Mouse (Mus musculus) MEL (cell line): Measurements from ENCODE around the gene Gm12166. TPM values are rescaled to one million over a fixed set of nuclear protein-coding genes. Genes with fewer than 3 reads are reported as not detected.

ENCODE experiments used
- DNase-seq: peaks from one replicate; pipeline ENCODE4 v3.0.0; 2011; ENCODE audit warnings: low read depth, low spot score
- H3K27ac ChIP-seq: 2 replicates; pipeline ENCODE4 v1.5.1; 2012; ENCODE audit warnings: low read depth, mild to moderate bottlenecking, control low read depth, low read length, moderate library complexity; ENCODE audit not compliant: control insufficient read depth
- H3K27me3 ChIP-seq, 2 experiments: fragments of 150-350 bp in 1 of 2; sonication (generic) in 1 of 2; 2 replicates each; pipeline ENCODE4 v1.6.1; 2012; ENCODE audit warnings: low read length in 2 of 2, mild to moderate bottlenecking in 2 of 2, improper control_type of control experiment in 1 of 2, moderate library complexity in 1 of 2; ENCODE audit not compliant: insufficient read depth in 2 of 2, control insufficient read depth in 1 of 2
- H3K36me3 ChIP-seq, 2 experiments: 2 replicates each; pipeline ENCODE4 v1.6.1; 2012 to 2014; ENCODE audit warnings: low read length in 2 of 2, improper control_type of control experiment in 1 of 2, inconsistent platforms in 1 of 2, mild to moderate bottlenecking in 1 of 2; ENCODE audit not compliant: insufficient read depth in 2 of 2, control insufficient read depth in 1 of 2
- H3K4me1 ChIP-seq, 2 experiments: fragments of 150-350 bp in 1 of 2; sonication (generic) in 1 of 2; 2 replicates each; pipeline ENCODE4 v1.6.1; 2012; ENCODE audit warnings: low read length in 2 of 2, improper control_type of control experiment in 1 of 2, mild to moderate bottlenecking in 1 of 2; ENCODE audit not compliant: insufficient read depth in 2 of 2, control insufficient read depth in 1 of 2
- H3K4me3 ChIP-seq, 2 experiments: fragments of 150-350 bp in 1 of 2; sonication (generic) in 1 of 2; 2 replicates each; pipeline ENCODE4 v1.5.1; 2012; ENCODE audit warnings: low read depth in 2 of 2, low read length in 2 of 2, mild to moderate bottlenecking in 2 of 2, moderate library complexity in 2 of 2, control low read depth in 1 of 2, improper control_type of control experiment in 1 of 2; ENCODE audit not compliant: control insufficient read depth in 1 of 2, insufficient read depth in 1 of 2
- H3K79me2 ChIP-seq: 2 replicates; pipeline ENCODE4 v1.6.1; 2012; ENCODE audit warnings: mild to moderate bottlenecking, low read length, moderate library complexity; ENCODE audit not compliant: control insufficient read depth, poor library complexity, insufficient read depth
- H3K9ac ChIP-seq: 2 replicates; pipeline ENCODE4 v1.6.1; 2012; ENCODE audit warnings: low read depth, mild to moderate bottlenecking, control low read depth, low read length, moderate library complexity; ENCODE audit not compliant: control insufficient read depth, poor library complexity, severe bottlenecking
- H3K9me3 ChIP-seq: fragments of 150-350 bp; sonication (generic); replicated peaks from 2 replicates; pipeline ENCODE4 v1.6.1; 2012; ENCODE audit warnings: mild to moderate bottlenecking, low read length, improper control_type of control experiment, moderate library complexity; ENCODE audit not compliant: insufficient read depth
- BHLHE40 ChIP-seq: IDR thresholded peaks from 2 replicates; pipeline ENCODE4 v1.6.1; 2012; ENCODE audit warnings: low read depth, mild to moderate bottlenecking, inconsistent platforms, low read length, improper control_type of control experiment, borderline replicate concordance
- CHD1 ChIP-seq: IDR thresholded peaks from 2 replicates; pipeline ENCODE4 v1.6.1; 2012; ENCODE audit warnings: low read depth, mild to moderate bottlenecking, inconsistent platforms, low read length, improper control_type of control experiment
- CHD2 ChIP-seq: IDR thresholded peaks from 2 replicates; pipeline ENCODE4 v1.6.1; 2011; ENCODE audit warnings: low read length, improper control_type of control experiment
- EP300 ChIP-seq, 2 experiments: IDR thresholded peaks; 2 replicates each; pipeline ENCODE4 v1.6.1; 2011; ENCODE audit warnings: improper control_type of control experiment in 2 of 2, low read length in 2 of 2, low read depth in 1 of 2, mild to moderate bottlenecking in 1 of 2
- ETS1 ChIP-seq: IDR thresholded peaks from 2 replicates; pipeline ENCODE4 v1.6.1; 2012; ENCODE audit warnings: low read depth, mild to moderate bottlenecking, inconsistent platforms, low read length, improper control_type of control experiment, moderate library complexity
- GABPA ChIP-seq: IDR thresholded peaks from 2 replicates; pipeline ENCODE4 v1.6.1; 2012; ENCODE audit warnings: low read depth, mild to moderate bottlenecking, inconsistent platforms, low read length, improper control_type of control experiment, moderate library complexity
- HCFC1 ChIP-seq: IDR thresholded peaks from 2 replicates; pipeline ENCODE4 v1.6.1; 2012; ENCODE audit warnings: low read depth, mild to moderate bottlenecking, inconsistent platforms, low read length, improper control_type of control experiment, moderate library complexity
- JUND ChIP-seq: IDR thresholded peaks from 2 replicates; pipeline ENCODE4 v1.6.1; 2011; ENCODE audit warnings: low read depth, mild to moderate bottlenecking, improper control_type of control experiment, low read length
- KAT2A ChIP-seq: conservative IDR thresholded peaks from 2 replicates; pipeline ENCODE4 v1.6.1; 2012; ENCODE audit warnings: low read depth, low read length, improper control_type of control experiment, inconsistent platforms
- MAFK ChIP-seq: IDR thresholded peaks from 2 replicates; pipeline ENCODE4 v1.6.1; 2011; ENCODE audit warnings: low read depth, mild to moderate bottlenecking, low read length, improper control_type of control experiment, borderline replicate concordance
- MAX ChIP-seq: IDR thresholded peaks from 2 replicates; pipeline ENCODE4 v1.6.1; 2011; ENCODE audit warnings: low read length, improper control_type of control experiment
- MAZ ChIP-seq: IDR thresholded peaks from 2 replicates; pipeline ENCODE4 v1.6.1; 2012; ENCODE audit warnings: low read depth, mild to moderate bottlenecking, inconsistent platforms, low read length, improper control_type of control experiment
- MYB ChIP-seq: IDR thresholded peaks from 2 replicates; pipeline ENCODE4 v1.6.1; 2011; ENCODE audit warnings: mild to moderate bottlenecking, low read depth, low read length, improper control_type of control experiment
- MYC ChIP-seq: IDR thresholded peaks from 2 replicates; pipeline ENCODE4 v1.6.1; 2011; ENCODE audit warnings: low read depth, mild to moderate bottlenecking, low read length, improper control_type of control experiment, moderate library complexity
- NELFE ChIP-seq: IDR thresholded peaks from 2 replicates; pipeline ENCODE4 v1.6.1; 2011; ENCODE audit warnings: low read depth, low read length, improper control_type of control experiment
- NRF1 ChIP-seq: IDR thresholded peaks from 2 replicates; pipeline ENCODE4 v1.6.1; 2014; ENCODE audit warnings: low read depth, mild to moderate bottlenecking, inconsistent platforms, low read length, improper control_type of control experiment, moderate library complexity; ENCODE audit not compliant: poor library complexity, insufficient read depth, severe bottlenecking
- POLR2A ChIP-seq, 2 experiments: IDR thresholded peaks; 2 replicates each; pipeline ENCODE4 v1.6.1; 2011 to 2012; ENCODE audit warnings: low read length in 2 of 2, mild to moderate bottlenecking in 2 of 2, control low read depth in 1 of 2, improper control_type of control experiment in 1 of 2, low read depth in 1 of 2, moderate library complexity in 1 of 2; ENCODE audit not compliant: control insufficient read depth in 1 of 2, insufficient read depth in 1 of 2, poor library complexity in 1 of 2
- POLR2AphosphoS5 ChIP-seq: IDR thresholded peaks from 2 replicates; pipeline ENCODE4 v1.6.1; 2012; ENCODE audit warnings: low read depth, borderline replicate concordance, mild to moderate bottlenecking, inconsistent platforms, low read length, moderate library complexity, mixed read lengths
- RAD21 ChIP-seq: IDR thresholded peaks from 2 replicates; pipeline ENCODE4 v1.6.1; 2011; ENCODE audit warnings: mild to moderate bottlenecking, low read depth, low read length, improper control_type of control experiment
- RCOR1 ChIP-seq: IDR thresholded peaks from 2 replicates; pipeline ENCODE4 v1.6.1; 2012; ENCODE audit warnings: low read depth, mild to moderate bottlenecking, inconsistent platforms, low read length, improper control_type of control experiment
- SIN3A ChIP-seq: IDR thresholded peaks from 2 replicates; pipeline ENCODE4 v1.6.1; 2012; ENCODE audit warnings: low read length, improper control_type of control experiment, inconsistent platforms
- SMC3 ChIP-seq: IDR thresholded peaks from 2 replicates; pipeline ENCODE4 v1.6.1; 2011; ENCODE audit warnings: low read depth, low read length, improper control_type of control experiment
- TAL1 ChIP-seq: IDR thresholded peaks from 2 replicates; pipeline ENCODE4 v1.6.1; 2012; ENCODE audit warnings: mild to moderate bottlenecking, inconsistent platforms, low read length, moderate library complexity, mixed read lengths
- TBP ChIP-seq: IDR thresholded peaks from 2 replicates; pipeline ENCODE4 v1.8.0; 2011; ENCODE audit warnings: low read depth, low read length, improper control_type of control experiment
- TCF12 ChIP-seq: IDR thresholded peaks from 2 replicates; pipeline ENCODE4 v1.6.1; 2014; ENCODE audit warnings: low read depth, mild to moderate bottlenecking, inconsistent platforms, low read length, improper control_type of control experiment, moderate library complexity
- UBTF ChIP-seq: IDR thresholded peaks from 2 replicates; pipeline ENCODE4 v1.6.1; 2012; ENCODE audit warnings: low read depth, mild to moderate bottlenecking, inconsistent platforms, low read length, improper control_type of control experiment, moderate library complexity, borderline replicate concordance; ENCODE audit not compliant: insufficient read depth
- USF2 ChIP-seq, 2 experiments: IDR thresholded peaks; 2 replicates each; pipeline ENCODE4 v1.6.1; 2011 to 2012; ENCODE audit warnings: improper control_type of control experiment in 2 of 2, low read length in 2 of 2, borderline replicate concordance in 1 of 2, inconsistent platforms in 1 of 2, low read depth in 1 of 2, mild to moderate bottlenecking in 1 of 2; ENCODE audit not compliant: insufficient read depth in 1 of 2
- ZC3H11A ChIP-seq: IDR thresholded peaks from 2 replicates; pipeline ENCODE4 v1.6.1; 2012; ENCODE audit warnings: low read depth, mild to moderate bottlenecking, inconsistent platforms, low read length, improper control_type of control experiment
- ZKSCAN1 ChIP-seq: IDR thresholded peaks from 2 replicates; pipeline ENCODE4 v1.6.1; 2012; ENCODE audit warnings: low read depth, mild to moderate bottlenecking, inconsistent platforms, low read length, improper control_type of control experiment, moderate library complexity
- ZNF384 ChIP-seq: IDR thresholded peaks from 2 replicates; pipeline ENCODE4 v1.6.1; 2012; ENCODE audit warnings: low read depth, mild to moderate bottlenecking, inconsistent platforms, low read length, improper control_type of control experiment
- polyA plus RNA-seq, 2 experiments: library from polyadenylated mRNA; stranded (reverse) in 1 of 2; unstranded in 1 of 2; fragments of >175 nt in 1 of 2; fragments of >200 nt in 1 of 2; gene quantifications; 2 replicates each; pipeline versions ENCODE4 v1.2.1 to v1.2.4; 2012; ENCODE audit warnings: low replicate concordance in 2 of 2, low read depth in 1 of 2; ENCODE audit not compliant: insufficient read length in 2 of 2, insufficient read depth in 1 of 2, missing spikeins in 1 of 2
- total RNA-seq: library from RNA; depleted of rRNA; stranded (reverse); fragments of 300-350 nt; gene quantifications from 2 replicates; pipeline ENCODE4 v1.2.3, GENCODE M21; 2012

The Gm12166 gene
- total and polyA plus RNA-seq, 3 experiments, result 4.1 to 6.8 TPM; not detected in 1

- no peak overlapping the region for H3K9ac ChIP-seq
- no peaks in the 10 kb centered on the region for H3K27me3 ChIP-seq
- H3K4me3 ChIP-seq, result no peak overlapping the region
- no peaks in the 10 kb centered on the region for H3K9me3 ChIP-seq
- H3K36me3 ChIP-seq, result peaks cover 0 to 48% of the 10 kb centered on the region in 2 experiments; a peak in 2 of 4 replicates
- peak overlapping the region; percentile 32 for H3K27ac ChIP-seq
- no peak for TF ChIP-seq JUND
- TF ChIP-seq ZNF384, result no peak
- TF ChIP-seq CHD1, result no peak
- TF ChIP-seq TCF12, result no peak
- TF ChIP-seq CHD2, result no peak
- 0 out of 2 replicates have a peak, but pooled peaks have one; percentile 22 for TF ChIP-seq MAZ
- TF ChIP-seq, all 39 proteins: peak for 1
- no peaks in the 10 kb centered on the region for H3K79me2 ChIP-seq
- H3K4me1 ChIP-seq, result peaks cover 45 to 53% of the 10 kb centered on the region in 2 experiments
- DNase-seq, result no peak
Observed at GRCm38 (mm10) chr11:46084568-46084967, 32.4 kb upstream of the Gm12166 start.

- peaks cover 0 to 44% of the 10 kb centered on the region in 2 experiments; a peak in 2 of 4 replicates for H3K36me3 ChIP-seq
- no peaks in the 10 kb centered on the region for H3K27me3 ChIP-seq
- DNase-seq, result no peak
- peak overlapping the region; percentile 32 for H3K27ac ChIP-seq
- H3K4me1 ChIP-seq, result peaks cover 42 to 48% of the 10 kb centered on the region in 2 experiments
- no peaks in the 10 kb centered on the region for H3K79me2 ChIP-seq
- H3K9me3 ChIP-seq, result no peaks in the 10 kb centered on the region
- H3K4me3 ChIP-seq, result no peak overlapping the region
- no peak overlapping the region for H3K9ac ChIP-seq
- TF ChIP-seq MAZ (0 out of 2 replicates have a peak, but pooled peaks have one; percentile 28), USF2 (IDR thresholded peaks at IDR 0.05; ENCODE audit: borderline replicate concordance in 1 of 2, insufficient read depth in 1 of 2, low read depth in 1 of 2, low read length in 2 of 2) (no peak), POLR2AphosphoS5 (no peak), NELFE (no peak), RCOR1 (no peak), CHD2 (no peak), RAD21 (no peak), ETS1 (peak; percentile 54), HCFC1 (no peak), TBP (no peak), TCF12 (peak; percentile 60; the same call in 1 of the 2 replicates), MAFK (no peak), EP300 (IDR thresholded peaks at IDR 0.05; ENCODE audit: low read depth in 1 of 2, low read length in 2 of 2) (peak; percentile 74 to 78), NRF1 (no peak), UBTF (no peak), GABPA (no peak), SMC3 (no peak), ZC3H11A (no peak), MAX (no peak), MYC (no peak), KAT2A (no peak), TAL1 (no peak), CHD1 (no peak), BHLHE40 (no peak), ZKSCAN1 (no peak), SIN3A (no peak; the same call in 1 of the 2 replicates), POLR2A (IDR thresholded peaks at IDR 0.05; ENCODE audit: control insufficient read depth in 1 of 2, insufficient read depth in 1 of 2, low read depth in 1 of 2, low read length in 2 of 2, poor library complexity in 1 of 2) (no peak), MYB (no peak), ZNF384 (no peak)
Observed at GRCm38 (mm10) chr11:46083835-46084444, 31.8 kb upstream of the Gm12166 start.
